Mouse (Mus musculus) C2C12 (cell line): ENCODE data around the gene Suclg2.

ENCODE experiments used
- CEBPB ChIP-seq: IDR thresholded peaks from one replicate; pipeline ENCODE4 v1.6.1; 2011; ENCODE audit warnings: low read depth, mild to moderate bottlenecking, control low read depth, moderate library complexity
- CTCF ChIP-seq: IDR thresholded peaks from one replicate; pipeline ENCODE4 v1.5.1; 2011; ENCODE audit not compliant: control insufficient read depth, insufficient read depth, insufficient read length
- FOSL1 ChIP-seq: IDR thresholded peaks from one replicate; pipeline ENCODE4 v1.8.0; 2011; ENCODE audit warnings: mild to moderate bottlenecking, low read length; ENCODE audit not compliant: poor library complexity, insufficient read depth, severe bottlenecking
- MAX ChIP-seq: IDR thresholded peaks from one replicate; pipeline ENCODE4 v1.6.1; 2011; ENCODE audit warnings: mild to moderate bottlenecking, control low read depth
- MYOD1 ChIP-seq: IDR thresholded peaks from one replicate; pipeline ENCODE4 v1.6.1; 2011; ENCODE audit warnings: low read depth; ENCODE audit not compliant: control insufficient read depth, insufficient read length
- MYOG ChIP-seq: IDR thresholded peaks from one replicate; pipeline ENCODE4 v1.6.1; 2011; ENCODE audit not compliant: control insufficient read depth, insufficient read length; ENCODE audit errors: extremely low read depth
- USF1 ChIP-seq: IDR thresholded peaks from one replicate; pipeline ENCODE4 v1.6.1; 2011; ENCODE audit warnings: low read depth, mild to moderate bottlenecking, control low read depth, moderate library complexity

DNA sequence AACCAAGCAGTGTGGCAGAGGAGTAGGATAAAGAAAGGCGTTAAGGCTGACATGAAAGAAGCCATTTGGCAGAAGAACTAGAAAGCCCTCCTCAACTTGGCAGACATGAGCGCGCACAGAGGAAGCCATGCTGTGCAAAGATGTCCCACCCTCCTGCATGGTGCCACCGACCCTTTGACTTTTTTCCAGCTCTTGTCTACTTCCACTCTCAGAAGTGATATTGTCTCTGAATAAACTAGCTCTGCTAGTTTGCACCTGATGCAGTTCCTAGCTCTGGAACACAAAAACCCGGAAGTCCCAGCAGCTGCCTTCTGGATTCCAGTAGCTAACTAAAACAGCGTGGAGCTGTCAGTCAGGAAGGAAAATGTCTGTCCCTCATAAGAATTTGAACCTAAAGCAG is 4.8 kb upstream of the Suclg2 start:
- TF ChIP-seq CTCF (no peak), MYOD1 (no peak), CEBPB (no peak), USF1 (no peak), MAX (no peak), MYOG (no peak), FOSL1 (no peak)
